Mouse (Mus musculus): Measurements from ENCODE around the gene Gpr161. TPM values are rescaled to one million over a fixed set of nuclear protein-coding genes. Genes with fewer than 3 reads are reported as not detected.
A peak's percentile ranks its signal among the peaks of the same experiment; 100 is the strongest.

Gene Gpr161
- total and polyA plus RNA-seq, 2 experiments from 2014 or later: 2.7 to 61.0 TPM

DNA sequence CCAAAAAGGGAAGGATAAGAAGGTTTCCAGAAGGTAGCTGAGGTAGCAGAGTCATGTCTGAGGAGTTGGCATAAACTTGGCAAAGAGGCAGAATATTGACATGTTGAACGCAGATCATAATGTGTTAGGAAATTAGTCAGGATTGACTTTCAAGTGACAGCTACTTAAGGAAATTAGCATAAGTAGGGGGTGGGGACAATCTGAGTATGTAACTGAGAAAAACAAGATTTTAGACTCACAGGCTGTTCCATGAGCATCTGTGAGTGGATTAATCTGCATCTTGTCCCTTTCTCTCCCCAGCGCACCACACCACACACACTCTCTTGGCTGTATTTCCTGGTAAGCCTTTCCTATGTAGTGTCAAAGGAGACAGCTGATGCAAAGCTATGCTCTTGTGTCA, 6.0 kb downstream of the Gpr161 start:
- Histone ChIP-seq H3K4me2 (ENCODE audit: low read depth, low read length, poor library complexity, severe bottlenecking) (no peak overlapping the region), H3K27ac (ENCODE audit: low read depth, low read length) (no peak overlapping the region), H3K27me3 (ENCODE audit: insufficient read depth, low read length) (no peaks in the 10 kb centered on the region), H3K36me3 (ENCODE audit: insufficient read depth, low read length) (peaks cover 6% of the 10 kb centered on the region), H3K4me3 (ENCODE audit: low read depth, low read length) (no peak overlapping the region), H3K9ac (replicated peaks; ENCODE audit: low read length, poor library complexity, severe bottlenecking) (no peak overlapping the region), H3K9me3 (ENCODE audit: low read length) (no peaks in the 10 kb centered on the region), H3K4me1 (ENCODE audit: insufficient read depth, low read length) (no peaks in the 10 kb centered on the region)
- 77% methylated on average over 2 of the region's 2 CpGs for WGBS
- DNase-seq (ENCODE audit: low spot score): no peak
- no peak for ATAC-seq (ENCODE audit: low FRiP score)
- TF ChIP-seq CTCF (IDR thresholded peaks at IDR 0.05): no peak

DNA sequence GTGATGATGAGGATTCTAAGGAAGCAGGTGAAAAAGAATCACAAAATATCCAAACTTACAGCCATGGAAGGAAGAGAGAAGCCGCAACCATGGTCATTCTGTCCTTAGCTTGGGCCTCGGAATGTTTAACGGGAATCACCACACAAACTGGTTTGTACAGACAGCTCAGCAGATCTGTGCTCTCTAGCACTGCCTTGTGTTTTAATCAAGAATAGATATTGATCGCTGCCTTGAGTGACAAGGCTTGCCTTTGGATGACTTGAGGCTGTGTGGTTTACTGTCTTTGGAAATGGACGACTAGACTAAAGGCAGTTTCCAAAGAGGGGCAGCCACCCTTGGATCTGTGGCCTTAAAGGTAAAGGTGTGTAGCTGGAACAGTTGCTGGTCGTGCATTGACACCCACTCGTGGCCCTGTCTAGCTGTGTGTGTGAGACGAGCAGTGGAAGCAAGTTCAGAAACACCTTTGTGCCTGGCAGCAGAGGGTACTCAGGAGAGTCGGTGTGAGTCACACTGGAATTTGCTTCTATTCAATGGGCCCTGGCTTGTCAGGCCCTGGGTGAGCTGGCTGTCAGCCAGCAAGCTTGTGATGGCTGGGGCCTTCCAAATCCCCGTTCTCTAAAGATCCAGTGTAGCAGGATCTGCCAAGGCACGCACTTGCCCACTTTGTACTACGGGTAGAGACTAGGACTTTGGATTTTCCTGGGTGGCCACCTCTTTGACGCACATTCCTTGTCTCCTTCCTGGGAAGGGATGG, 7.0 kb downstream of the Gpr161 start:
- WGBS: 60% methylated on average over 13 of the region's 13 CpGs
- H3K27ac ChIP-seq (ENCODE audit: low read depth, low read length): no peak overlapping the region
- peak; percentile 17; the same call in 1 of the 2 replicates for TF ChIP-seq CTCF (IDR thresholded peaks at IDR 0.05)

DNA sequence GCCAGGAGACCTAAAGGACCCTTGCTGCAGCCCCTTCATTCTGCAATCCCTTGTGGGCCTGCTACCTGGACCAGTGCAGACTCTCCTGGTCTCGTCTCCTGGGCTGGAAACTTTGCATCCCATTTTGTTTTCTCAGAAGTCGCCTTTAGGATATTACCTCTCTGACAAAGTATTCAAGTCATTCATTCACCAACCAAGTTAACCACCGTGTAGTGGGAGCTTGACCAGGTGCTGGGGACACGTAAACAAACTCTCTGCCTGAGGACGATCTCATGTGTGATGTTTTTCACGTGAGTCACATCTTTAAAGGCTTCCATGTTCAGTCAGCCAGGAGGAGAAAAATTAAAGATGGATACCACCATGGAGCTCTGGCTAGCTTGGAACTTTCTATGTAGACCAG, 7.6 kb downstream of the Gpr161 start:
- DNase-seq (ENCODE audit: low spot score) (no peak), ATAC-seq (ENCODE audit: low FRiP score) (no peak)
- Histone ChIP-seq H3K27ac (ENCODE audit: low read depth, low read length) (no peak overlapping the region), H3K36me3 (ENCODE audit: insufficient read depth, low read length) (peaks cover 18% of the 10 kb centered on the region), H3K27me3 (ENCODE audit: insufficient read depth, low read length) (no peaks in the 10 kb centered on the region), H3K4me3 (ENCODE audit: low read depth, low read length) (no peak overlapping the region), H3K4me2 (ENCODE audit: low read depth, low read length, poor library complexity, severe bottlenecking) (no peak overlapping the region), H3K4me1 (ENCODE audit: insufficient read depth, low read length) (no peaks in the 10 kb centered on the region), H3K9ac (replicated peaks; ENCODE audit: low read length, poor library complexity, severe bottlenecking) (no peak overlapping the region), H3K9me3 (ENCODE audit: low read length) (no peaks in the 10 kb centered on the region)
- WGBS: 89% methylated on average over 6 of the region's 6 CpGs
- TF ChIP-seq CTCF (IDR thresholded peaks at IDR 0.05): no peak

More for the DNA sequence above, 7.0 kb downstream of the Gpr161 start:
- no peak overlapping the region for H3K9ac ChIP-seq (replicated peaks; ENCODE audit: low read length, poor library complexity, severe bottlenecking)
- H3K4me2 ChIP-seq (ENCODE audit: low read depth, low read length, poor library complexity, severe bottlenecking): no peak overlapping the region
- H3K36me3 ChIP-seq (ENCODE audit: insufficient read depth, low read length): peaks cover 14% of the 10 kb centered on the region
- H3K4me1 ChIP-seq (ENCODE audit: insufficient read depth, low read length): no peaks in the 10 kb centered on the region
- no peaks in the 10 kb centered on the region for H3K9me3 ChIP-seq (ENCODE audit: low read length)
- DNase-seq (ENCODE audit: low spot score) (peak; percentile 76), ATAC-seq (ENCODE audit: low FRiP score) (no peak)
- no peak overlapping the region for H3K4me3 ChIP-seq (ENCODE audit: low read depth, low read length)
- no peaks in the 10 kb centered on the region for H3K27me3 ChIP-seq (ENCODE audit: insufficient read depth, low read length)

DNA sequence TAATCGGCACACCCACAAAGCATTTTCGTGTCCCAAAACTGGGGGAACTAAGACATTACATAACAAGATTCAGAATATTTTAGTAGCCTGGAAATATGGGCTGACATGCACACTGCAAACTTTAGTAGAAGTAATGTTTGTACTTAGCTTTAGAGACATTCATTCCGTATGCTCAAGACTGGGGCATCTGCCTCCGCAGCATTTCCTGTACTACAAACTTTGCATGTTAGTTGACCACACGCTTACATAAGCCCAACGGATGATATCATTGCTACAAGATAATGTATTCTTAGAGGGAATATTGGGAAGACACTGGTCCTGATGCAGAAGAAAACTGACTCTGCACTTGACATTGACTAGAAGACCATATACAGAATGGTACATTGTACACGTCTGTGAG, 8.8 kb downstream of the Gpr161 start:
- no peak for TF ChIP-seq CTCF (IDR thresholded peaks at IDR 0.05)
- 92% methylated on average over 7 of the region's 7 CpGs for WGBS

DNA sequence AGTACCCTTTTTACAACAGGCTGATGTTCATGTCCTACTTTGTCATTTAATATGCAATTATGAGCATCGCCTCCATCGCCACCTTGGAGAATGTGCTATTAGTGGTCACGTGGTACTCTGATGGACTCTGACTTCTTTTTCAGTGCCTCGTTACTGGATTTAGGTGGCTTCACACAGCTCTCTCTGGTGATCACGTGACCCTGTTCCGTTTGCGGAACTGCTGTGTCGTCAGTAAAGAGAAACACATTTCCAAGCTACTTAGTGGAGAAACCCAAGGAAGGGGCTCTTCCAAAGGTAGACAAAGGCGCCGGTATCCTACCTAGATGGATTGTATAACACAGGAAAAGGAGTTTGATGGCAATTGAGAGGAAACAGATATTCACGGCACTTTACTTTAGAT, 12.6 kb downstream of the Gpr161 start:
- WGBS: 78% methylated on average over 11 of the region's 11 CpGs
- Histone ChIP-seq H3K27me3 (ENCODE audit: insufficient read depth, low read length) (no peaks in the 10 kb centered on the region), H3K9me3 (ENCODE audit: low read length) (no peaks in the 10 kb centered on the region), H3K4me1 (ENCODE audit: insufficient read depth, low read length) (no peaks in the 10 kb centered on the region), H3K36me3 (ENCODE audit: insufficient read depth, low read length) (peaks cover 47% of the 10 kb centered on the region), H3K9ac (replicated peaks; ENCODE audit: low read length, poor library complexity, severe bottlenecking) (no peak overlapping the region), H3K27ac (ENCODE audit: low read depth, low read length) (no peak overlapping the region), H3K4me3 (ENCODE audit: low read depth, low read length) (no peak overlapping the region), H3K4me2 (ENCODE audit: low read depth, low read length, poor library complexity, severe bottlenecking) (no peak overlapping the region)
- no peak for ATAC-seq (ENCODE audit: low FRiP score)
- DNase-seq (ENCODE audit: low spot score): no peak
- TF ChIP-seq CTCF (IDR thresholded peaks at IDR 0.05): no peak

More for the DNA sequence above, 8.8 kb downstream of the Gpr161 start:
- no peaks in the 10 kb centered on the region for H3K9me3 ChIP-seq (ENCODE audit: low read length)
- no peak overlapping the region for H3K27ac ChIP-seq (ENCODE audit: low read depth, low read length)
- H3K9ac ChIP-seq (replicated peaks; ENCODE audit: low read length, poor library complexity, severe bottlenecking): no peak overlapping the region
- no peak for ATAC-seq (ENCODE audit: low FRiP score)
- no peaks in the 10 kb centered on the region for H3K27me3 ChIP-seq (ENCODE audit: insufficient read depth, low read length)
- peaks cover 20% of the 10 kb centered on the region for H3K36me3 ChIP-seq (ENCODE audit: insufficient read depth, low read length)
- no peaks in the 10 kb centered on the region for H3K4me1 ChIP-seq (ENCODE audit: insufficient read depth, low read length)
- DNase-seq (ENCODE audit: low spot score): no peak
- no peak overlapping the region for H3K4me2 ChIP-seq (ENCODE audit: low read depth, low read length, poor library complexity, severe bottlenecking)
- H3K4me3 ChIP-seq (ENCODE audit: low read depth, low read length): no peak overlapping the region

DNA sequence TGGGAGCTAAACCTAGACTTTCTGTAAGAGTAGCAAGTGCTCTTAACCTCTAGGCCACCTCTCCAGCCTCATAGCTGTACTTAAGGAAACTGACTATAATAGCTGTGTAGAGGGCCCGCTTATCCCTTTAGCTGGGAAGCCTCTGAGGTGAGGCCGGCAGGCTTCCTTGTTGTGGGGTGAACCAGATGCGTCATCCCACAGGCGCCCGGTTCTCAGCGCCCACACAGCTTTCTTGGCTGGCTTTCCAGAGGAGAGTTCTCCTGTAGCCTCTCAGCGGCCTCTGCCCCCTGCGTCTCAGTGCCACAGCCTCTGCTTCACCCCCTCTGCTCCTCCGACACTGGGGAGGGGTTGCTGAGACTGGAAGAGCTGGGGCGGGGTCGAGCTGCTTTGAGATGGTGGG, 20.8 kb downstream of the Gpr161 start:
- H3K27ac ChIP-seq (ENCODE audit: low read depth, low read length): no peak overlapping the region
- peaks cover 46% of the 10 kb centered on the region for H3K36me3 ChIP-seq (ENCODE audit: insufficient read depth, low read length)
- TF ChIP-seq CTCF (IDR thresholded peaks at IDR 0.05): no peak
- no peak overlapping the region for H3K4me3 ChIP-seq (ENCODE audit: low read depth, low read length)
- DNase-seq (ENCODE audit: low spot score) (no peak), ATAC-seq (ENCODE audit: low FRiP score) (no peak)
- H3K4me1 ChIP-seq (ENCODE audit: insufficient read depth, low read length): no peaks in the 10 kb centered on the region
- H3K4me2 ChIP-seq (ENCODE audit: low read depth, low read length, poor library complexity, severe bottlenecking): no peak overlapping the region
- H3K9me3 ChIP-seq (ENCODE audit: low read length): no peaks in the 10 kb centered on the region
- no peak overlapping the region for H3K9ac ChIP-seq (replicated peaks; ENCODE audit: low read length, poor library complexity, severe bottlenecking)
- WGBS: 42% methylated on average over 11 of the region's 11 CpGs
- H3K27me3 ChIP-seq (ENCODE audit: insufficient read depth, low read length): no peaks in the 10 kb centered on the region
